Mouse (Mus musculus) MEL (cell line): ENCODE measurements around the gene Barx2. TPM values are rescaled to one million over a fixed set of nuclear protein-coding genes. Genes with fewer than 3 reads are reported as not detected.

Experiments
- DNase-seq: peaks from one replicate; pipeline ENCODE4 v3.0.0; 2011; ENCODE audit warnings: low read depth, low spot score
- H3K27ac ChIP-seq: 2 replicates; pipeline ENCODE4 v1.5.1; 2012; ENCODE audit warnings: low read depth, mild to moderate bottlenecking, control low read depth, low read length, moderate library complexity; ENCODE audit not compliant: control insufficient read depth
- H3K27me3 ChIP-seq, 2 experiments: fragments of 150-350 bp in 1 of 2; sonication (generic) in 1 of 2; 2 replicates each; pipeline ENCODE4 v1.6.1; 2012; ENCODE audit warnings: low read length in 2 of 2, mild to moderate bottlenecking in 2 of 2, improper control_type of control experiment in 1 of 2, moderate library complexity in 1 of 2; ENCODE audit not compliant: insufficient read depth in 2 of 2, control insufficient read depth in 1 of 2
- H3K36me3 ChIP-seq, 2 experiments: 2 replicates each; pipeline ENCODE4 v1.6.1; 2012 to 2014; ENCODE audit warnings: low read length in 2 of 2, improper control_type of control experiment in 1 of 2, inconsistent platforms in 1 of 2, mild to moderate bottlenecking in 1 of 2; ENCODE audit not compliant: insufficient read depth in 2 of 2, control insufficient read depth in 1 of 2
- H3K4me1 ChIP-seq, 2 experiments: fragments of 150-350 bp in 1 of 2; sonication (generic) in 1 of 2; 2 replicates each; pipeline ENCODE4 v1.6.1; 2012; ENCODE audit warnings: low read length in 2 of 2, improper control_type of control experiment in 1 of 2, mild to moderate bottlenecking in 1 of 2; ENCODE audit not compliant: insufficient read depth in 2 of 2, control insufficient read depth in 1 of 2
- H3K4me3 ChIP-seq, 2 experiments: fragments of 150-350 bp in 1 of 2; sonication (generic) in 1 of 2; 2 replicates each; pipeline ENCODE4 v1.5.1; 2012; ENCODE audit warnings: low read depth in 2 of 2, low read length in 2 of 2, mild to moderate bottlenecking in 2 of 2, moderate library complexity in 2 of 2, control low read depth in 1 of 2, improper control_type of control experiment in 1 of 2; ENCODE audit not compliant: control insufficient read depth in 1 of 2, insufficient read depth in 1 of 2
- H3K79me2 ChIP-seq: 2 replicates; pipeline ENCODE4 v1.6.1; 2012; ENCODE audit warnings: mild to moderate bottlenecking, low read length, moderate library complexity; ENCODE audit not compliant: control insufficient read depth, poor library complexity, insufficient read depth
- H3K9ac ChIP-seq: 2 replicates; pipeline ENCODE4 v1.6.1; 2012; ENCODE audit warnings: low read depth, mild to moderate bottlenecking, control low read depth, low read length, moderate library complexity; ENCODE audit not compliant: control insufficient read depth, poor library complexity, severe bottlenecking
- H3K9me3 ChIP-seq: fragments of 150-350 bp; sonication (generic); replicated peaks from 2 replicates; pipeline ENCODE4 v1.6.1; 2012; ENCODE audit warnings: mild to moderate bottlenecking, low read length, improper control_type of control experiment, moderate library complexity; ENCODE audit not compliant: insufficient read depth
- BHLHE40 ChIP-seq: IDR thresholded peaks from 2 replicates; pipeline ENCODE4 v1.6.1; 2012; ENCODE audit warnings: low read depth, mild to moderate bottlenecking, inconsistent platforms, low read length, improper control_type of control experiment, borderline replicate concordance
- CHD1 ChIP-seq: IDR thresholded peaks from 2 replicates; pipeline ENCODE4 v1.6.1; 2012; ENCODE audit warnings: low read depth, mild to moderate bottlenecking, inconsistent platforms, low read length, improper control_type of control experiment
- CTCF ChIP-seq, 3 experiments: IDR thresholded peaks in 2 of 3; conservative IDR thresholded peaks in 1 of 3; 2 replicates each; pipeline ENCODE4 v1.5.1; 2011 to 2012; ENCODE audit warnings: low read length in 3 of 3, low read depth in 2 of 3, mild to moderate bottlenecking in 2 of 3, improper control_type of control experiment in 1 of 3, inconsistent platforms in 1 of 3, mixed read lengths in 1 of 3, moderate library complexity in 1 of 3; ENCODE audit not compliant: control insufficient read depth in 1 of 3, insufficient read depth in 1 of 3, poor library complexity in 1 of 3, severe bottlenecking in 1 of 3
- E2F4 ChIP-seq: IDR thresholded peaks from 2 replicates; pipeline ENCODE4 v1.6.1; 2011; ENCODE audit warnings: low read depth, low read length, improper control_type of control experiment, borderline replicate concordance
- ELF1 ChIP-seq: IDR thresholded peaks from 2 replicates; pipeline ENCODE4 v1.6.1; 2014; ENCODE audit warnings: low read depth, mild to moderate bottlenecking, inconsistent platforms, low read length, improper control_type of control experiment, moderate library complexity
- ETS1 ChIP-seq: IDR thresholded peaks from 2 replicates; pipeline ENCODE4 v1.6.1; 2012; ENCODE audit warnings: low read depth, mild to moderate bottlenecking, inconsistent platforms, low read length, improper control_type of control experiment, moderate library complexity
- GATA1 ChIP-seq: IDR thresholded peaks from 2 replicates; pipeline ENCODE4 v1.6.1; 2011; ENCODE audit warnings: low read depth, low read length, improper control_type of control experiment
- HCFC1 ChIP-seq: IDR thresholded peaks from 2 replicates; pipeline ENCODE4 v1.6.1; 2012; ENCODE audit warnings: low read depth, mild to moderate bottlenecking, inconsistent platforms, low read length, improper control_type of control experiment, moderate library complexity
- KAT2A ChIP-seq: conservative IDR thresholded peaks from 2 replicates; pipeline ENCODE4 v1.6.1; 2012; ENCODE audit warnings: low read depth, low read length, improper control_type of control experiment, inconsistent platforms
- MAFK ChIP-seq: IDR thresholded peaks from 2 replicates; pipeline ENCODE4 v1.6.1; 2011; ENCODE audit warnings: low read depth, mild to moderate bottlenecking, low read length, improper control_type of control experiment, borderline replicate concordance
- MAX ChIP-seq: IDR thresholded peaks from 2 replicates; pipeline ENCODE4 v1.6.1; 2011; ENCODE audit warnings: low read length, improper control_type of control experiment
- MXI1 ChIP-seq: IDR thresholded peaks from 2 replicates; pipeline ENCODE4 v1.6.1; 2011; ENCODE audit warnings: mild to moderate bottlenecking, low read depth, low read length, improper control_type of control experiment
- MYC ChIP-seq: IDR thresholded peaks from 2 replicates; pipeline ENCODE4 v1.6.1; 2011; ENCODE audit warnings: low read depth, mild to moderate bottlenecking, low read length, improper control_type of control experiment, moderate library complexity
- TAL1 ChIP-seq: IDR thresholded peaks from 2 replicates; pipeline ENCODE4 v1.6.1; 2012; ENCODE audit warnings: mild to moderate bottlenecking, inconsistent platforms, low read length, moderate library complexity, mixed read lengths
- TBP ChIP-seq: IDR thresholded peaks from 2 replicates; pipeline ENCODE4 v1.8.0; 2011; ENCODE audit warnings: low read depth, low read length, improper control_type of control experiment
- USF1 ChIP-seq: IDR thresholded peaks from 2 replicates; pipeline ENCODE4 v1.6.1; 2014; ENCODE audit warnings: low read depth, mild to moderate bottlenecking, inconsistent platforms, low read length, improper control_type of control experiment, moderate library complexity
- USF2 ChIP-seq, 2 experiments: IDR thresholded peaks; 2 replicates each; pipeline ENCODE4 v1.6.1; 2011 to 2012; ENCODE audit warnings: improper control_type of control experiment in 2 of 2, low read length in 2 of 2, borderline replicate concordance in 1 of 2, inconsistent platforms in 1 of 2, low read depth in 1 of 2, mild to moderate bottlenecking in 1 of 2; ENCODE audit not compliant: insufficient read depth in 1 of 2
- ZC3H11A ChIP-seq: IDR thresholded peaks from 2 replicates; pipeline ENCODE4 v1.6.1; 2012; ENCODE audit warnings: low read depth, mild to moderate bottlenecking, inconsistent platforms, low read length, improper control_type of control experiment
- ZKSCAN1 ChIP-seq: IDR thresholded peaks from 2 replicates; pipeline ENCODE4 v1.6.1; 2012; ENCODE audit warnings: low read depth, mild to moderate bottlenecking, inconsistent platforms, low read length, improper control_type of control experiment, moderate library complexity
- polyA plus RNA-seq, 2 experiments: library from polyadenylated mRNA; stranded (reverse) in 1 of 2; unstranded in 1 of 2; fragments of >175 nt in 1 of 2; fragments of >200 nt in 1 of 2; gene quantifications; 2 replicates each; pipeline versions ENCODE4 v1.2.1 to v1.2.4; 2012; ENCODE audit warnings: low replicate concordance in 2 of 2, low read depth in 1 of 2; ENCODE audit not compliant: insufficient read length in 2 of 2, insufficient read depth in 1 of 2, missing spikeins in 1 of 2
- total RNA-seq: library from RNA; depleted of rRNA; stranded (reverse); fragments of 300-350 nt; gene quantifications from 2 replicates; pipeline ENCODE4 v1.2.3, GENCODE M21; 2012

Gene Barx2
- total and polyA plus RNA-seq, 3 experiments = not detected

GRCm38 (mm10) chr9:31844614-31845013 lies 68.6 kb downstream of the Barx2 start:
- no peak for DNase-seq
- Histone ChIP-seq H3K4me3 (no peak overlapping the region), H3K27ac (no peak overlapping the region), H3K4me1 (no peaks in the 10 kb centered on the region), H3K36me3 (no peaks in the 10 kb centered on the region), H3K79me2 (no peaks in the 10 kb centered on the region), H3K9me3 (no peaks in the 10 kb centered on the region), H3K27me3 (no peaks in the 10 kb centered on the region), H3K9ac (no peak overlapping the region)
- TF ChIP-seq E2F4 = no peak
- no peak for TF ChIP-seq MXI1
- TF ChIP-seq CHD1 = no peak
- no peak for TF ChIP-seq GATA1
- no peak for TF ChIP-seq ZC3H11A
- TF ChIP-seq USF2 (IDR thresholded peaks at IDR 0.05; ENCODE audit: borderline replicate concordance in 1 of 2, insufficient read depth in 1 of 2, low read depth in 1 of 2, low read length in 2 of 2) = no peak
- no peak for TF ChIP-seq USF1
- TF ChIP-seq KAT2A = no peak
- no peak for TF ChIP-seq BHLHE40
- no peak for TF ChIP-seq CTCF (IDR thresholded peaks at IDR 0.05 in 2 of 3, conservative IDR thresholded peaks at IDR 0.05 in 1 of 3; ENCODE audit: control insufficient read depth in 1 of 3, insufficient read depth in 1 of 3, low read depth in 2 of 3, low read length in 3 of 3, poor library complexity in 1 of 3, severe bottlenecking in 1 of 3)
- TF ChIP-seq TBP = no peak
- TF ChIP-seq MAFK = no peak
- TF ChIP-seq MAX = no peak
- TF ChIP-seq TAL1 = no peak
- no peak for TF ChIP-seq ZKSCAN1

DNA sequence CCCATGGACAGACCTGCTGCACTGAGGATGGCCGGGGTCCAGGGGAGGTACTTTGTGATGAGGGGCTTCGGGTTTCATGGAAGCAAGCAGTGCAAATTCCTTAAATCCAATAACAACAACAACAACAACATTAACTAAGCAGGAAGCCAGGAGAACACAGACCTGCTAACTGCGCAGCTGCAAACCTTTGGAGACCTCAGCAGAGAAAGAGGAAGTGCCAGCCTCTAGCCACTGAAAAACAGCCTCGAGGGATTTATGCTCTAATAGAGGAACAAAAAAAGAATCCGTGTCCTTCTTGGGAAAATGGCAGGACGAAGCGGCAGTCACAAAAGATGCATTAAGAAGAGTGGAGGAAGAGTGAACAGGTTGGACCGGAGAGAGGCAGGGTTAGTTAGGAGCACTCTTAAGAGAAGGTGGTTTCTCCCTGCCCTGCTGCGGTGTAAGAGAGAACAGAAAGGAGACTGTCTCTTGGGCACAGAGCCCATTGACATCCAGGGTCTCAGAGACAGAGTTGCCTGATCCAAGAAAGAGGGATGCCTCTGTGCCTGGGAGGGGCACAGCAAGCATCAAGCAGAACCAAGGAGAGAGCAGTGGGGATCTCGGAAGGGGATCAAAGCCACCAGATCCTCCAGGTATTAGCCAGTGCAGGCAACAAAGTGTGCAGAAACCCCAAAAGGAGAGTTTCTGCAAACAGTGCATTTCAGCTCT lies 72.0 kb downstream of the Barx2 start:
- H3K4me3 ChIP-seq = no peak overlapping the region
- H3K9ac ChIP-seq = no peak overlapping the region
- TF ChIP-seq ETS1 (no peak), USF1 (no peak), HCFC1 (no peak), MYC (no peak), ELF1 (no peak), TAL1 (no peak), USF2 (IDR thresholded peaks at IDR 0.05; ENCODE audit: borderline replicate concordance in 1 of 2, insufficient read depth in 1 of 2, low read depth in 1 of 2, low read length in 2 of 2) (no peak)
- no peaks in the 10 kb centered on the region for H3K4me1 ChIP-seq
- no peaks in the 10 kb centered on the region for H3K36me3 ChIP-seq
- DNase-seq = no peak
- no peak overlapping the region for H3K27ac ChIP-seq
- no peaks in the 10 kb centered on the region for H3K27me3 ChIP-seq
- H3K79me2 ChIP-seq = no peaks in the 10 kb centered on the region
- H3K9me3 ChIP-seq = no peaks in the 10 kb centered on the region
